Mouse (Mus musculus): ENCODE measurements around the gene Phf20.

DNA sequence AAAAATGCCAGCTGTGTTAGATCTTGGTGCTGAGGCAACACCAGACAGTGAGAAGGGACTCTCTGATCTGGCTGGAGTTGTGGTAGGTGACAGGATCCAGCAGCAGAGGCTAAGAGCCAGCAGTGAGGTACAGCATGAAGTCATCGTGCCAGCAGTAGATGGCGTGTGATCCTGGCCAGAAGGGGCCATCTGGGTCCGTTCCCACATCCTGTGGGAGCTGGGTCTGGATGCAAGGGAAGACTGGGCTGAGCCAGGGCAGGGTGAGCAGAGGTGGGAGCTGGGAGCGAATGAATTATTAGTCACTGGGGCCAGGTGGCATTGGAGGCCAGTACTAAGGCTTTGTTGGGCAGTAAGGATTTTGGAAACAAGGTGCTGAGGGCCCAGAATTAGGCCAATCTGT lies 85.0 kb downstream of the Phf20 start:
- TF ChIP-seq CTCF (IDR thresholded peaks at IDR 0.05; ENCODE audit: extremely low read depth, insufficient read depth, insufficient read length, insufficient replicate concordance) (no peak), POLR2A (IDR thresholded peaks at IDR 0.05; ENCODE audit: low read depth, low read length) (no peak)

Measured in spleen, adult 2 months (tissue).